Mouse (Mus musculus): ENCODE data around the gene Smc6. TPM values are rescaled to one million over a fixed set of nuclear protein-coding genes. Genes with fewer than 3 reads are reported as not detected.

Smc6 gene
- 104 and 111 TPM in 2 replicates for polyA plus RNA-seq (2014; fragmentation: Nextera tagmentation; extraction: Ambion mirVana)

DNA sequence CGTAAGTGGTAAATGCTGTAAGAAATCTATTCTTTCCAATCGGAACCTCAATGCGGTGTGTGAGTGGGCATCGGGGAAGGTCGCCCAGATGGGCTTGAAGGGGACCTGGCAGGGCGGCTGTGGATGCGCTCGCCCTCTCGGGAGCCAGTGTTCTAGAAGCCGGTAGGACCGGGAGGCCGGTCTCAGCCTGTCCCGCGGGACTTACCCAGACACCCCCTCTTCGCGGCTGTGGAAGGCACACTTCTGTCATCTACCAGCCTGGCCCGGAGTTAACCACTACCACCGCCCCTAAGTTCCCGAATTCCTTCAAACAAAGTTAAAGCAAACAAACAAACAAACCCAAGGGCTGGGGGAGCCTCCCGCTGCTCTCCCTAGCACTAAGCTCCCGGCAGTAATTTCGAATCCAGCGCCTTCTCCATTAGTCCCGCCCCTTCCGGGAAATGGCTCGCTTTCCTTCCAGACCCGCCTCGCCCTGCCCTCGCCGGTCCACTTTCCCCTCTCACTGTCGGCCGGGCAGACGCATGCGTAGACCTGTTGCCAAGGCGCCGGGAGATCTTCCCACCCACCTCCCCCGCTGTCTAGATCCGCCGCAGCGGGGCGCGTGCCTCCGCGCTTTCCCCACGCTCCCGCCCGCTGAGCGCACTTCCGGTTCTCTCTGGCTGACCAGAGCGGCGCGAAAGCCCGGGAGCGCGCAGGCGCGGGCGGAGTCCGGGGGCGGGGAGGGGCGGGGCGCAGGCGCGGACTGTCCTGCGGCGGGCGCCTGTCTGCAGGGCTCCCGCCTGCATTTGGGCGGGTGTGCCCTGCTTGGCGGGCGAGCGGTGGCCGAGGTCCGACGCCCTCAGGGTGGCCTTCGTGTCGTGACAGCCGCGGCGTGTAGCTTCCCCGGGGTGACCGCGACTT is at the start of gene Smc6, which contains the start of gene Gen1:
TSS of gene Smc6 (plus strand) at position 505 of the 900 bp plus-strand sequence.
TSS of gene Gen1 (minus strand) at position 420 of the 900 bp plus-strand sequence.
- H3K9me3 ChIP-seq (replicated peaks; ENCODE audit: control insufficient read depth, low read length): no peaks in the 10 kb centered on the region
- under 1% methylated on average over 78 of the region's 83 CpGs for WGBS
- peak within 1 kb of the TSS; percentile 88 for H3K9ac ChIP-seq (ENCODE audit: low read length)
- peak; percentile 96 for DNase-seq (ENCODE audit: low spot score)
- peak within 1 kb of the TSS; percentile 73 for H3K4me2 ChIP-seq (ENCODE audit: low read length)
- H3K4me3 ChIP-seq (ENCODE audit: low read depth, low read length): peak within 1 kb of the TSS; percentile 89
- peak within 1 kb of the TSS; percentile 87 for H3K27ac ChIP-seq (ENCODE audit: low read depth, low read length)
- peaks cover 13% of the 10 kb centered on the region; the same call in 1 of the 2 replicates for H3K4me1 ChIP-seq (ENCODE audit: control insufficient read depth, insufficient read depth, low read length)
- peak; percentile 98 for ATAC-seq
- H3K27me3 ChIP-seq (replicated peaks; ENCODE audit: control insufficient read depth, insufficient read depth, low read length): no peaks in the 10 kb centered on the region
- H3K36me3 ChIP-seq (ENCODE audit: control insufficient read depth, insufficient read depth, low read length): no peaks in the 10 kb centered on the region

DNA sequence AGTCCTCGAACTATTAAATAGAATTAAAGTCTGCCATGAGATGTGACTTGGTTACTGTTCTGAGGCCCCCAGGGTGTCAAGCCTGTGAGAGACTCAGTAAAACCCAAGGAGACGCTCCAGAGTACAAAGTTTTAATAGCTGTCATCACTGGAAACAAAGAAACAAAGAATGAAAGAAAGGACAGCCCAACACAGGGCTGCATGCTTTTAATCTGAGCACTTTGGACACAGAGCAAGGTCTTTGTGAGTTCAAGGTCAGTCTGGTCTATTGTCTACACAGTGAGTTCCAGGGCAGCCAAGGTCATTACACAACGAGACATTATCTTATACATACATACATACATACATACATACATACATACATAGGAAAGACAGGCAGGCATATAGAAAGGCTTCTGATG is 49.2 kb upstream of the Smc6 start:
- 57% methylated on average over 3 of the region's 3 CpGs for WGBS
- Histone ChIP-seq H3K4me2 (ENCODE audit: low read length) (no peak overlapping the region), H3K4me3 (ENCODE audit: low read depth, low read length) (no peak overlapping the region), H3K9me3 (replicated peaks; ENCODE audit: control insufficient read depth, low read length) (no peaks in the 10 kb centered on the region), H3K27me3 (replicated peaks; ENCODE audit: control insufficient read depth, insufficient read depth, low read length) (no peaks in the 10 kb centered on the region), H3K9ac (ENCODE audit: low read length) (no peak overlapping the region), H3K4me1 (ENCODE audit: control insufficient read depth, insufficient read depth, low read length) (no peaks in the 10 kb centered on the region), H3K36me3 (ENCODE audit: control insufficient read depth, insufficient read depth, low read length) (no peaks in the 10 kb centered on the region), H3K27ac (ENCODE audit: low read depth, low read length) (no peak overlapping the region)
- DNase-seq (ENCODE audit: low spot score) (no peak), ATAC-seq (no peak)

DNA sequence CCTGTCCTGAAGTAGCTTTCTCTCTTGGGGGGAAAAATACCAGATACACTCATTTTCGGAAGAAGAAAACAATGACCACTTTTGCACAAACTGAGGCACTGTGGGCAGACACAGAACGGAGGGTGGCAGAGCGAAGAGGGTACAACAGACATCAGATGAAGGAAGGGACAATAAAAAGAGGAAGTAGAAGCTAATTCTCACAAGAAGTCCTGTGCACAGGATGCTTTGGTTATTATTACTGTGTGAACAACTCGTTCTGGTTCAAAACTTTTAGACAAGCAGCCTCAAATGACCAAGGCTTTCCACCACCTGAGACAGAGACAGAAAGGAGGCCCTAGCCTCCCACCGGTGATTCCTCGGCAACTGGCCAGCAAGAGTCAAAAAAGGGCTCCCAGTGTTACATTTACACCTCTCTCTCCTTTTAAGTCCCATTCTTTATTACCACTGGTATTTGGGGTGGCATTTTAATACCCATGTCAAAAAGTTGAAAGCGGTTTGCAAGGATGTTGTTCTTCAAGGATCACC is 47.9 kb upstream of the Smc6 start:
- no peaks in the 10 kb centered on the region for H3K9me3 ChIP-seq (replicated peaks; ENCODE audit: control insufficient read depth, low read length)
- 79% methylated on average over 7 of the region's 7 CpGs for WGBS
- H3K27ac ChIP-seq (ENCODE audit: low read depth, low read length): no peak overlapping the region
- no peak overlapping the region for H3K4me2 ChIP-seq (ENCODE audit: low read length)
- no peaks in the 10 kb centered on the region for H3K36me3 ChIP-seq (ENCODE audit: control insufficient read depth, insufficient read depth, low read length)
- ATAC-seq: no peak
- H3K4me1 ChIP-seq (ENCODE audit: control insufficient read depth, insufficient read depth, low read length): no peaks in the 10 kb centered on the region; the same call in 1 of the 2 replicates
- no peak for DNase-seq (ENCODE audit: low spot score)
- H3K27me3 ChIP-seq (replicated peaks; ENCODE audit: control insufficient read depth, insufficient read depth, low read length): no peaks in the 10 kb centered on the region
- H3K4me3 ChIP-seq (ENCODE audit: low read depth, low read length): no peak overlapping the region
- H3K9ac ChIP-seq (ENCODE audit: low read length): no peak overlapping the region

DNA sequence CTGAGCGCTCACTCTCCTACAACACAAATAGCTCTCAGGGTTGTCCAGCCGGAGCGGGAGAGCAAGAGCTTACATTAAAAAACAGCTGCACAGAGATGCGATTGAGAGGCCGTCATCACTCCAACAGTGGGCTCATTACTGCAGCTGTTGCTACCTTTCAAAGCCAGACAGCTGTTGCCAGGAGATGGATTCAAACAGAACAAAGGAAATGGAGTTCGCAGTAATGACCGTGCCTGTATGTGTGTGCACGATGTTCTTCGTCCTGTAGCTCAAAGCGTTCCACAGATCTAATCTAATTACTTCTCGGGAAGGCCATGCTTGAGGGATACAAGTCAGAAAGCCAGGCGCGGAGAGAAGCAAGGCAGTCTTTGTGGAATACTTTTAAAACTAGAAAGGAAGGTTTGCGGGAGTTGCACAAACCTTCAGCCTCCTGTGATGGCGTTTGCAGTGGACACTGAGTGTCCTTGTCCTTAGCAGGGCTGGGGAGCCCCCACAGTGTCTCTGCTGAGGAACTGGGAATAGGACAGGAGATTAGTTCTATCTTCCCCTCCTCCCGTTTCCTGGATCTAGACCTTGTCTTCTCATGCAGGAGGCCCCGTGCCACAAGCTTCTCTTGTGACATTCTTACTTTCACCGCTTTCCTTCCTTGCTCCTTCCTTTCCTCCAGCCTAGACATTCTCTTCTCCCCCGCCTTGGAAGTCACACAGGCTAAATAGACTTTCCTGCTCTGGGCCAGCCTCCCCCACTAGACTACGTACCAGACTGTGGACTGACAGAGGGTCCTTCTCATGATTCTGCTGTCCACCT is 44.0 kb upstream of the Smc6 start:
- ATAC-seq (peak; percentile 87), DNase-seq (ENCODE audit: low spot score) (peak; percentile 67)
- H3K27ac ChIP-seq (ENCODE audit: low read depth, low read length): peak overlapping the region; percentile 67; the same call in 1 of the 2 replicates
- no peak overlapping the region for H3K9ac ChIP-seq (ENCODE audit: low read length)
- WGBS: 37% methylated on average over 20 of the region's 20 CpGs
- H3K36me3 ChIP-seq (ENCODE audit: control insufficient read depth, insufficient read depth, low read length): no peaks in the 10 kb centered on the region
- H3K4me3 ChIP-seq (ENCODE audit: low read depth, low read length): no peak overlapping the region
- H3K4me2 ChIP-seq (ENCODE audit: low read length): no peak overlapping the region
- no peaks in the 10 kb centered on the region for H3K9me3 ChIP-seq (replicated peaks; ENCODE audit: control insufficient read depth, low read length)
- no peaks in the 10 kb centered on the region; the same call in 1 of the 2 replicates for H3K4me1 ChIP-seq (ENCODE audit: control insufficient read depth, insufficient read depth, low read length)
- no peaks in the 10 kb centered on the region for H3K27me3 ChIP-seq (replicated peaks; ENCODE audit: control insufficient read depth, insufficient read depth, low read length)

DNA sequence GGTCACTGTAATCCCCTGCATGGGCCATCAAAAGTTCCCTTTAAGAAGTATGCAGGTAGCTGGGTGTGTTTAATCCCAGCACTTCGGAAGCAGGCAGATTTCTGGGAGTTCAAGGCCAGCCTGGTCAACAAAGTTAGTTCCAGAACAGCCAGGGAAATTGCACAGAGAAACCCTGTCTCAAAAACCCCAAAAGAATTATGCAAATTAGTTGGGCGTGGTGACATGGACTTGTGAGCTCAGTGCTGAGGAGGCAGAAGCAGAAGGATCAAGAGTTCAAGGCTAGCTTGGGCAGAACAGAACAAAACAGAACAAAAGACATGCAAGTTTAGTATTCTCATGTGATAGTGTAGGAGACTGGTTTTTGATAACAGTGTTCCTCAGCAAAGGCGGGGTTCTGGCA is 43.1 kb upstream of the Smc6 start:
- WGBS: 69% methylated on average over 3 of the region's 3 CpGs
- no peaks in the 10 kb centered on the region for H3K36me3 ChIP-seq (ENCODE audit: control insufficient read depth, insufficient read depth, low read length)
- DNase-seq (ENCODE audit: low spot score): no peak
- no peaks in the 10 kb centered on the region for H3K27me3 ChIP-seq (replicated peaks; ENCODE audit: control insufficient read depth, insufficient read depth, low read length)
- no peak overlapping the region for H3K9ac ChIP-seq (ENCODE audit: low read length)
- H3K9me3 ChIP-seq (replicated peaks; ENCODE audit: control insufficient read depth, low read length): no peaks in the 10 kb centered on the region
- no peak overlapping the region for H3K4me3 ChIP-seq (ENCODE audit: low read depth, low read length)
- ATAC-seq: no peak
- no peak overlapping the region for H3K27ac ChIP-seq (ENCODE audit: low read depth, low read length)
- no peaks in the 10 kb centered on the region; the same call in 1 of the 2 replicates for H3K4me1 ChIP-seq (ENCODE audit: control insufficient read depth, insufficient read depth, low read length)
- no peak overlapping the region for H3K4me2 ChIP-seq (ENCODE audit: low read length)

DNA sequence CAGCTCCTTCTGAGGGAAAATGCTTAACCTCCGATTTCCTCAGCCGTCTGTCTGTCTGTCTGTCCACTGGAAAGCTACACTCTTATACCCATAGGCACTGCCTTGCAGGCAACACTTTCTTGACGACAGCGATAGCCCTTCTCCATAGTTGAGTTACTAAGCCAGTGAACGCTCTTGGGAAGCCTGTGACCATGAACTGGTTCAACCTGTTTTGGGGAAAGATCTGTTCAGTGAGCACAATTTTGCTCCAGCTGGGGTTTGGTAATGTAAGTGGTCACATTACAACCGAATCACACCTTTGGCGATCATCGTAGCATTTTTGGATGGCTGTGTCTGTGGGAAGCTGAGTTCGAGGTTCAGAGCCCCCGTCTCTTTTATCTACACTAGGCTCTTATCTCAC is 42.6 kb upstream of the Smc6 start:
- DNase-seq (ENCODE audit: low spot score) (no peak), ATAC-seq (no peak)
- Histone ChIP-seq H3K9me3 (replicated peaks; ENCODE audit: control insufficient read depth, low read length) (no peaks in the 10 kb centered on the region), H3K4me1 (ENCODE audit: control insufficient read depth, insufficient read depth, low read length) (no peaks in the 10 kb centered on the region; the same call in 1 of the 2 replicates), H3K27me3 (replicated peaks; ENCODE audit: control insufficient read depth, insufficient read depth, low read length) (no peaks in the 10 kb centered on the region), H3K9ac (ENCODE audit: low read length) (no peak overlapping the region), H3K27ac (ENCODE audit: low read depth, low read length) (no peak overlapping the region), H3K36me3 (ENCODE audit: control insufficient read depth, insufficient read depth, low read length) (no peaks in the 10 kb centered on the region), H3K4me3 (ENCODE audit: low read depth, low read length) (no peak overlapping the region), H3K4me2 (ENCODE audit: low read length) (no peak overlapping the region)
- WGBS: 96% methylated on average over 10 of the region's 10 CpGs

DNA sequence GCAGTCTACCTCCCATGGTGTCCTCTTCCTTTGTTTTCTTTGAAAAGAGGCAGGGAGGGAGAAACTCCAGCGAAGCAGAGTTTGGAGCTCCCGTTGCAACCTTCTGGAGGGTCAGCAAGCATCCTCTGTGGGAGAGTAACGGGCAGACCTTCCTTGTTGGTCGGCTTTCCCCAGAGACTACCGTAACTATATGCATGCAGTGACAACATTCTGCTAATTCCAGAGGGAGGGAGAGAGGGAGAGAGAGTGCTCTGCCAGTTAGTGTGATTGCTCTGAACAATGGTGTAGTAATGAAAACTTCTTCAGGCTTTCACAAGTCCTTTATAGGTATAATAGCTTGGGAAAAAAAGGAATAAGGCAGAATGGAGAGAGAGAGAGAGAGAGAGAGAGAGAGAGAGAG is 41.0 kb upstream of the Smc6 start:
- Histone ChIP-seq H3K36me3 (ENCODE audit: control insufficient read depth, insufficient read depth, low read length) (no peaks in the 10 kb centered on the region), H3K4me3 (ENCODE audit: low read depth, low read length) (no peak overlapping the region), H3K9ac (ENCODE audit: low read length) (no peak overlapping the region), H3K4me2 (ENCODE audit: low read length) (no peak overlapping the region), H3K27me3 (replicated peaks; ENCODE audit: control insufficient read depth, insufficient read depth, low read length) (no peaks in the 10 kb centered on the region), H3K9me3 (replicated peaks; ENCODE audit: control insufficient read depth, low read length) (no peaks in the 10 kb centered on the region), H3K4me1 (ENCODE audit: control insufficient read depth, insufficient read depth, low read length) (no peaks in the 10 kb centered on the region; the same call in 1 of the 2 replicates), H3K27ac (ENCODE audit: low read depth, low read length) (no peak overlapping the region)
- WGBS: 11% methylated on average over 5 of the region's 5 CpGs
- ATAC-seq: no peak
- DNase-seq (ENCODE audit: low spot score): no peak

DNA sequence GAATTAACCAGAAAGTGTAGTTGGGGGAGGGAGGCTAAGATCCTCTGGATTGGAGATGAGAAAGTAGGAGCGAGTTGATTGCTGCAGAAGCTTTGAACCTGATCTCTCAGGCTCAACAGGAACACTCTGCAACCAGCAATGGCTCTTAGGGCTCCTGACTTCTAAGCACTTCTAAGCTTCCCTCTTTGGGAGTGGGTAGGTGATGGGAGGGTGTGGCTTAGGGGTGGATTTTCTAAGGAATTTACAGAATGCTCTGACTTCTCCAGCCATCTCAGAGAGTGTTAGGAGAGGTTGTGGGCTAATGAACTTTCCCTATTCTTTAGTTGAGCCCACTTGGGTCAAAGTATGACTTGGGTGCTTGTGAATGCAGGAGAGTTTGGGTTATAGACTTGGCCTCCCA is 39.6 kb upstream of the Smc6 start:
- ATAC-seq: no peak
- WGBS: 30% methylated on average over 1 of the region's 1 CpGs

More for the DNA sequence above, 39.6 kb upstream of the Smc6 start:
- no peak for DNase-seq (ENCODE audit: low spot score)
- Histone ChIP-seq H3K9ac (ENCODE audit: low read length) (no peak overlapping the region), H3K27ac (ENCODE audit: low read depth, low read length) (no peak overlapping the region), H3K27me3 (replicated peaks; ENCODE audit: control insufficient read depth, insufficient read depth, low read length) (no peaks in the 10 kb centered on the region), H3K9me3 (replicated peaks; ENCODE audit: control insufficient read depth, low read length) (no peaks in the 10 kb centered on the region), H3K4me2 (ENCODE audit: low read length) (no peak overlapping the region), H3K36me3 (ENCODE audit: control insufficient read depth, insufficient read depth, low read length) (no peaks in the 10 kb centered on the region), H3K4me1 (ENCODE audit: control insufficient read depth, insufficient read depth, low read length) (no peaks in the 10 kb centered on the region; the same call in 1 of the 2 replicates), H3K4me3 (ENCODE audit: low read depth, low read length) (no peak overlapping the region)
